Mouse (Mus musculus) heart, embryonic 14.5 days (tissue): Measurements from ENCODE around the gene Pank1. TPM values are rescaled to one million over a fixed set of nuclear protein-coding genes. Genes with fewer than 3 reads are reported as not detected.

ENCODE experiments used
- ATAC-seq: fragments of 200-750 bp; cut with Nextera tagmentation; 2 replicates; pipeline ENCODE4 v1.8.0; 2017; ENCODE audit warnings: low read depth, moderate TSS enrichment; ENCODE audit not compliant: insufficient number of reproducible peaks, insufficient read depth, low FRiP score
- H3K27ac ChIP-seq, 2 experiments: fragments of 200-500 bp in 1 of 2; fragments of 300-500 bp in 1 of 2; sonication (generic) in 1 of 2; replicated peaks in 1 of 2; 2 replicates each; pipeline ENCODE4 v1.5.1; 2012 to 2014; ENCODE audit warnings: low read depth in 2 of 2, low read length in 2 of 2, control low read depth in 1 of 2, mild to moderate bottlenecking in 1 of 2, mixed read lengths in 1 of 2; ENCODE audit not compliant: control insufficient read depth in 1 of 2, insufficient read depth in 1 of 2
- H3K27me3 ChIP-seq: fragments of 300-500 bp; sonication (generic); 2 replicates; pipeline ENCODE4 v1.6.1; 2014; ENCODE audit warnings: mild to moderate bottlenecking, low read length, control low read depth; ENCODE audit not compliant: control insufficient read depth, insufficient read depth
- H3K36me3 ChIP-seq: fragments of 300-500 bp; sonication (generic); 2 replicates; pipeline ENCODE4 v1.6.1; 2014; ENCODE audit warnings: mild to moderate bottlenecking, control low read depth, low read length, mixed read lengths; ENCODE audit not compliant: control insufficient read depth, insufficient read depth
- H3K4me1 ChIP-seq, 2 experiments: fragments of 200-500 bp in 1 of 2; fragments of 300-500 bp in 1 of 2; sonication (generic) in 1 of 2; 2 replicates each; pipeline ENCODE4 v1.6.1; 2012 to 2014; ENCODE audit warnings: low read length in 2 of 2, control low read depth in 1 of 2, mixed read lengths in 1 of 2; ENCODE audit not compliant: control insufficient read depth in 2 of 2, insufficient read depth in 2 of 2
- H3K4me2 ChIP-seq: fragments of 300-500 bp; sonication (generic); 2 replicates; pipeline ENCODE4 v1.6.1; 2014; ENCODE audit warnings: mild to moderate bottlenecking, low read length
- H3K4me3 ChIP-seq, 2 experiments: fragments of 200-500 bp in 1 of 2; fragments of 300-500 bp in 1 of 2; sonication (generic) in 1 of 2; 2 replicates each; pipeline ENCODE4 v1.5.1; 2012 to 2014; ENCODE audit warnings: low read length in 2 of 2, mild to moderate bottlenecking in 2 of 2, control low read depth in 1 of 2, low read depth in 1 of 2, moderate library complexity in 1 of 2; ENCODE audit not compliant: control insufficient read depth in 1 of 2, insufficient read depth in 1 of 2
- H3K9ac ChIP-seq: fragments of 300-500 bp; sonication (generic); 2 replicates; pipeline ENCODE4 v1.6.1; 2014; ENCODE audit warnings: mild to moderate bottlenecking, low read length
- H3K9me3 ChIP-seq: fragments of 300-500 bp; sonication (generic); 2 replicates; pipeline ENCODE4 v1.6.1; 2016; ENCODE audit warnings: low read length, control low read depth; ENCODE audit not compliant: control insufficient read depth
- WGBS: fragments of 180-500 bp; shearing (Covaris S2); extraction: QIAGEN DNeasy Blood & Tissue Kit; methylation state at CpG from one replicate; pipeline ENCODE4 v1.1.7; 2014; 5-methylcytosine and 5-hydroxymethylcytosine counted together
- polyA plus RNA-seq: library from polyadenylated mRNA; unstranded; fragments of >200 nt; fragmentation: Nextera tagmentation; extraction: Ambion mirVana; gene quantifications from 2 replicates; pipeline ENCODE4 v1.2.1, GENCODE M21; 2014

The Pank1 gene
- polyA plus RNA-seq, 1 experiment from 2014 or later = 19.4 TPM

GRCm38 (mm10) chr19:34841719-34842506 is 37.3 kb downstream of the Pank1 start:
- Histone ChIP-seq H3K9ac (0 out of 2 replicates have a peak overlapping the region, but pooled peaks have one; percentile 11), H3K36me3 (peaks cover 30% of the 10 kb centered on the region), H3K4me1 (peaks cover 20 to 34% of the 10 kb centered on the region in 2 experiments), H3K27me3 (no peaks in the 10 kb centered on the region), H3K4me3 (no peak overlapping the region), H3K9me3 (no peaks in the 10 kb centered on the region), H3K27ac (0 out of 4 replicates have a peak overlapping the region, but pooled peaks of 1 of the 2 experiments have one; percentile 6), H3K4me2 (0 out of 2 replicates have a peak overlapping the region, but pooled peaks have one; percentile 18)
- 18% methylated on average over 9 of the region's 9 CpGs for WGBS
- no peak for ATAC-seq

GRCm38 (mm10) chr19:34838624-34839023 is 40.6 kb downstream of the Pank1 start:
- Histone ChIP-seq H3K4me2 (no peak overlapping the region), H3K9me3 (no peaks in the 10 kb centered on the region), H3K4me3 (no peak overlapping the region), H3K4me1 (peaks cover 9 to 15% of the 10 kb centered on the region in 2 experiments), H3K27ac (no peak overlapping the region), H3K9ac (no peak overlapping the region), H3K27me3 (no peaks in the 10 kb centered on the region), H3K36me3 (peaks cover 34% of the 10 kb centered on the region)
- 92% methylated on average over 9 of the region's 9 CpGs for whole genome bisulfite sequencing
- ATAC-seq = no peak

GRCm38 (mm10) chr19:34831702-34832101 is 47.6 kb downstream of the Pank1 start:
- Histone ChIP-seq H3K4me2 (no peak overlapping the region), H3K27ac (no peak overlapping the region), H3K27me3 (no peaks in the 10 kb centered on the region), H3K9ac (no peak overlapping the region), H3K4me1 (no peaks in the 10 kb centered on the region), H3K9me3 (no peaks in the 10 kb centered on the region), H3K4me3 (no peak overlapping the region), H3K36me3 (peaks cover 9% of the 10 kb centered on the region; the same call in 1 of the 2 replicates)
- ATAC-seq = no peak
- WGBS = 89% methylated on average over 4 of the region's 4 CpGs

GRCm38 (mm10) chr19:34827916-34828635 is 51.2 kb downstream of the Pank1 start:
- ATAC-seq = no peak
- Histone ChIP-seq H3K4me1 (peaks cover 0 to 2% of the 10 kb centered on the region in 2 experiments; a peak in 1 of 4 replicates), H3K27ac (no peak overlapping the region), H3K9ac (no peak overlapping the region), H3K9me3 (no peaks in the 10 kb centered on the region), H3K4me2 (no peak overlapping the region), H3K36me3 (peaks cover 17% of the 10 kb centered on the region), H3K27me3 (no peaks in the 10 kb centered on the region), H3K4me3 (no peak overlapping the region)
- 78% methylated on average over 5 of the region's 5 CpGs for WGBS

- H3K4me3 ChIP-seq = no peak overlapping the region
- no peak overlapping the region for H3K27ac ChIP-seq
- WGBS = 74% methylated on average over 6 of the region's 6 CpGs
- peaks cover 17% of the 10 kb centered on the region for H3K36me3 ChIP-seq
- H3K27me3 ChIP-seq = no peaks in the 10 kb centered on the region
- H3K4me1 ChIP-seq = peaks cover 0 to 2% of the 10 kb centered on the region in 2 experiments; a peak in 1 of 4 replicates
- no peak for ATAC-seq
- H3K4me2 ChIP-seq = no peak overlapping the region
- H3K9me3 ChIP-seq = no peaks in the 10 kb centered on the region
- H3K9ac ChIP-seq = no peak overlapping the region
These were observed 51.8 kb downstream of the Pank1 start for GRCm38 (mm10) chr19:34827444-34827843.

- ATAC-seq = no peak
- 66% methylated on average over 13 of the region's 13 CpGs for WGBS
These were observed 53.2 kb downstream of the Pank1 start for GRCm38 (mm10) chr19:34825946-34826655.

GRCm38 (mm10) chr19:34819577-34820170 is 59.6 kb downstream of the Pank1 start:
- H3K9ac ChIP-seq = no peak overlapping the region
- H3K36me3 ChIP-seq = peaks cover 27% of the 10 kb centered on the region
- ATAC-seq = no peak
- H3K27me3 ChIP-seq = no peaks in the 10 kb centered on the region
- no peak overlapping the region for H3K4me2 ChIP-seq
- 88% methylated on average over 5 of the region's 5 CpGs for WGBS
- no peak overlapping the region for H3K4me3 ChIP-seq
- no peaks in the 10 kb centered on the region for H3K9me3 ChIP-seq
- no peak overlapping the region for H3K27ac ChIP-seq
- H3K4me1 ChIP-seq = peaks cover 7 to 13% of the 10 kb centered on the region in 2 experiments

More at GRCm38 (mm10) chr19:34825946-34826655, 53.2 kb downstream of the Pank1 start:
- no peak overlapping the region for H3K4me2 ChIP-seq
- H3K27me3 ChIP-seq = no peaks in the 10 kb centered on the region
- no peak overlapping the region for H3K4me3 ChIP-seq
- no peak overlapping the region for H3K27ac ChIP-seq
- peaks cover 4 to 8% of the 10 kb centered on the region in 2 experiments for H3K4me1 ChIP-seq
- H3K9ac ChIP-seq = no peak overlapping the region
- no peaks in the 10 kb centered on the region for H3K9me3 ChIP-seq
- H3K36me3 ChIP-seq = peaks cover 19% of the 10 kb centered on the region
